Comparison of ENCODE assay signal across 10 mouse cellular contexts in genomic region chr9:106531833-106532232, GRCm38 (mm10). TPM values are rescaled to one million over a fixed set of nuclear protein-coding genes. Genes with fewer than 3 reads are reported as not detected.
DNase-seq lines count a peak whose midpoint lies in the region; ATAC-seq and TF ChIP-seq lines count a peak whose summit lies in the region.
"Had no signal": no experiment of that assay in that cellular context is flagged by ENCODE, and none has a peak within 500 bp of the region (broad histone marks: within the 10 kb centered on the region; RNA-seq: fewer than 3 reads in every experiment).

No protein-coding gene starts in this region.

- no peaks in the 10 kb centered on the region for H3K36me3 ChIP-seq in hindbrain, postnatal 0 days (ENCODE audit: insufficient read depth, low read length)
- H3K36me3 ChIP-seq: stomach, embryonic 15.5 days had no signal

- H3K9me3 ChIP-seq in hindbrain, postnatal 0 days (ENCODE audit: low read length): no peaks in the 10 kb centered on the region
- H3K9me3 ChIP-seq: stomach, embryonic 15.5 days had no signal

- no peak overlapping the region for H3K27ac ChIP-seq in cerebellum, adult 2 months (ENCODE audit: insufficient read depth, low read length)
- no peak overlapping the region for H3K27ac ChIP-seq in hindbrain, postnatal 0 days
- H3K27ac ChIP-seq: stomach, embryonic 15.5 days had no signal

- no peak for DNase-seq in cerebellum, adult 2 months
- no peak for DNase-seq in cerebellum, adult 11 months
- DNase-seq in left cerebral cortex, postnatal 14 days (ENCODE audit: low spot score in 2 of 2): peak; percentile 33 to 37
- no peak for DNase-seq in left cerebral cortex, adult 11 months (ENCODE audit: low spot score)
- DNase-seq in ZHBTc4 (ENCODE audit: low read depth, low spot score): peak; percentile 82
- peak; percentile 66 for DNase-seq in hindbrain, postnatal 0 days (ENCODE audit: low spot score)
- DNase-seq in naive thymus-derived CD4-positive, alpha-beta T cell, adult 2 months (ENCODE audit: low read depth): peak; percentile 50
- DNase-seq in ovary, adult 18-20 months (ENCODE audit: low spot score): no peak

- 16% methylated on average over 3 of the region's 3 CpGs for WGBS in cerebellum, adult 2 months
- 32% methylated on average over 3 of the region's 3 CpGs for WGBS in hindbrain, postnatal 0 days

- no peaks in the 10 kb centered on the region for H3K27me3 ChIP-seq in cerebellum, adult 2 months (ENCODE audit: control insufficient read depth, insufficient read depth, low read length)
- no peaks in the 10 kb centered on the region for H3K27me3 ChIP-seq in hindbrain, postnatal 0 days (ENCODE audit: insufficient read depth, low read length)
- H3K27me3 ChIP-seq: stomach, embryonic 15.5 days had no signal

- H3K4me3 ChIP-seq in cerebellum, adult 2 months (replicated peaks; ENCODE audit: insufficient read depth, low read depth, low read length): no peak overlapping the region
- no peak overlapping the region for H3K4me3 ChIP-seq in hindbrain, postnatal 0 days (ENCODE audit: low read length)
- H3K4me3 ChIP-seq: stomach, embryonic 15.5 days had no signal

- intact Hi-C loops in left cerebral cortex, postnatal 14 days (cut with DNase I): loop anchor here (5.0 kb wide), 1 partner anchor 110 kb away; no protein-coding TSS in a partner anchor

- H3K4me1 ChIP-seq in cerebellum, adult 2 months (ENCODE audit: control insufficient read depth, insufficient read depth, low read length): no peaks in the 10 kb centered on the region
- no peaks in the 10 kb centered on the region for H3K4me1 ChIP-seq in hindbrain, postnatal 0 days (ENCODE audit: insufficient read depth, low read length)
- H3K4me1 ChIP-seq: stomach, embryonic 15.5 days had no signal

- H3K9ac ChIP-seq in hindbrain, postnatal 0 days (replicated peaks; ENCODE audit: low read length): no peak overlapping the region
- H3K9ac ChIP-seq: stomach, embryonic 15.5 days had no signal

- TF ChIP-seq POLR2A in cerebellum, adult 2 months (IDR thresholded peaks at IDR 0.05; ENCODE audit: borderline replicate concordance, insufficient read depth, low read length): no peak

- peak; percentile 73 for TF ChIP-seq CTCF in cerebellum, adult 2 months (IDR thresholded peaks at IDR 0.05; ENCODE audit: borderline replicate concordance, insufficient read depth, low read depth, low read length)
- peak; percentile 87 for TF ChIP-seq CTCF in hindbrain, postnatal 0 days (IDR thresholded peaks at IDR 0.05; ENCODE audit: low read depth)

- ATAC-seq in hindbrain, postnatal 0 days: peak; percentile 56; the same call in 1 of the 2 replicates

- no peak overlapping the region for H3K4me2 ChIP-seq in hindbrain, postnatal 0 days (ENCODE audit: low read depth, low read length)
- H3K4me2 ChIP-seq: stomach, embryonic 15.5 days had no signal

RNA-seq across cellular contexts. Expression of gene Iqcf5, which starts 17.5 kb away (rescaled TPM):
- not detected in 2 replicates for polyA plus RNA-seq in cerebellum, adult 2 months (2012; rRNA removed)
- total RNA-seq in left cerebral cortex, postnatal 14 days (2021): 1 to 10 TPM in 1 of 2 experiments, not detected in 1; 1.7 TPM
- total RNA-seq in hindbrain, postnatal 0 days (2014; rRNA removed): not detected in 2 replicates
- polyA plus RNA-seq in hindbrain, postnatal 0 days (2015; fragmentation: Nextera tagmentation; extraction: Ambion mirVana): 0.35 TPM in 1 of 2 replicates, not detected in the other
- polyA plus RNA-seq: stomach, embryonic 15.5 days had no signal

RNA-seq across cellular contexts. Expression of gene Iqcf3, which starts 29.6 kb away (rescaled TPM):
- not detected in 2 replicates for polyA plus RNA-seq in cerebellum, adult 2 months (2012; rRNA removed)
- total RNA-seq in left cerebral cortex, postnatal 14 days (2021): not detected
- total RNA-seq in hindbrain, postnatal 0 days (2014; rRNA removed): not detected in 2 replicates
- not detected in 2 replicates for polyA plus RNA-seq in hindbrain, postnatal 0 days (2015; fragmentation: Nextera tagmentation; extraction: Ambion mirVana)
- total RNA-seq: left cerebral cortex, postnatal 10 days had no signal
- polyA plus RNA-seq: stomach, embryonic 15.5 days had no signal

RNA-seq across cellular contexts. Expression of gene Iqcf1, which starts 32.1 kb away (rescaled TPM):
- not detected in 2 replicates for polyA plus RNA-seq in cerebellum, adult 2 months (2012; rRNA removed)
- total RNA-seq in left cerebral cortex, postnatal 14 days (2021): not detected
- not detected in 2 replicates for total RNA-seq in hindbrain, postnatal 0 days (2014; rRNA removed)
- not detected in 2 replicates for polyA plus RNA-seq in hindbrain, postnatal 0 days (2015; fragmentation: Nextera tagmentation; extraction: Ambion mirVana)
- total RNA-seq: left cerebral cortex, postnatal 10 days had no signal
- polyA plus RNA-seq: stomach, embryonic 15.5 days had no signal

RNA-seq across cellular contexts. Expression of gene Iqcf4, which starts 39.0 kb away (rescaled TPM):
- polyA plus RNA-seq in cerebellum, adult 2 months (2012; rRNA removed): not detected in 2 replicates
- total RNA-seq in left cerebral cortex, postnatal 14 days (2021): not detected
- total RNA-seq in hindbrain, postnatal 0 days (2014; rRNA removed): not detected in 2 replicates
- not detected in 2 replicates for polyA plus RNA-seq in hindbrain, postnatal 0 days (2015; fragmentation: Nextera tagmentation; extraction: Ambion mirVana)
- total RNA-seq: left cerebral cortex, postnatal 10 days had no signal
- polyA plus RNA-seq: stomach, embryonic 15.5 days had no signal

RNA-seq across cellular contexts. Expression of gene Parp3, which starts 55.1 kb away (rescaled TPM):
- polyA plus RNA-seq in cerebellum, adult 2 months (2012; rRNA removed): 6.9 and 9.7 TPM in 2 replicates
- total RNA-seq in left cerebral cortex, postnatal 14 days (2021): 1 to 10 TPM; 3.3 to 3.5 TPM
- 1.7 and 2.9 TPM in 2 replicates for total RNA-seq in hindbrain, postnatal 0 days (2014; rRNA removed)
- polyA plus RNA-seq in hindbrain, postnatal 0 days (2015; fragmentation: Nextera tagmentation; extraction: Ambion mirVana): 1.5 and 2.1 TPM in 2 replicates

Comparison
In these comparisons a context has a peak if more than half of its experiments do, and no peak if none do; other contexts are left out.
1. DNase-seq: peak in left cerebral cortex, postnatal 14 days (2 of 2), ZHBTc4 (single experiment), hindbrain, postnatal 0 days (single experiment) and naive thymus-derived CD4-positive, alpha-beta T cell, adult 2 months (single experiment); none in cerebellum, adult 2 months (0 of 2), cerebellum, adult 11 months (single experiment), left cerebral cortex, adult 11 months (single experiment) and ovary, adult 18-20 months (single experiment).